Mouse (Mus musculus): ENCODE results near the gene Slc6a2.

GRCm38 (mm10) chr8:93038831-93039230 is 79.0 kb downstream of the Slc6a2 start:
- TF ChIP-seq CTCF (IDR thresholded peaks at IDR 0.05; ENCODE audit: borderline replicate concordance, insufficient read depth, low read length) (no peak), POLR2A (IDR thresholded peaks at IDR 0.05; ENCODE audit: low read depth, low read length) (no peak)

Data from embryonic fibroblast, embryonic 13.5 days (primary cell).